Mouse (Mus musculus): ENCODE results near the gene Ctxn1. TPM values are rescaled to one million over a fixed set of nuclear protein-coding genes. Genes with fewer than 3 reads are reported as not detected.

The Ctxn1 gene
- polyA plus RNA-seq, 1 experiment from 2014 or later, result 1.5 TPM

DNA sequence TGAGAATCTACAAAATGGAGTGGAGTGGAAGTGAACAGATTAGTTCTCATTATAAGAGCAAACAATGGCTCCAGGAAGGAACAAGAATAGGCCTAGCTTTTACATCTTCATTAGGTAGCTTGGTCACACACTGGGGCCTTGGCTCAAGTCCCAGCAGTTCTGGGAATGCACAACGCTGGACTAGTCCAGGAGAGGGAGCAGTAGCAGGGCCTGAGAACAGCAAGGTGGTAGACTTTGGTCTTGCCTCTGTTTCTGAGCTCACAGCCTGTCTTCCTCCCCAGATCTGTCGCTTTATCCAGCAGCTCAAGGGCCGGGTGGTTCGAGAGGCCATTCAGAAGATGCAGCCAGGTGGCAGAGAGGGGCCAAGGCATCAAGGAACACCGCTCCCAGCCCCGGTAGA lies 5.1 kb downstream of the Ctxn1 start:
- 0 out of 2 replicates have a peak overlapping the region, but pooled peaks have one; percentile 14 for H3K9ac ChIP-seq (ENCODE audit: low read depth, low read length)
- peaks cover 26% of the 10 kb centered on the region for H3K4me1 ChIP-seq (ENCODE audit: control insufficient read depth, low read depth, low read length)
- H3K4me2 ChIP-seq (ENCODE audit: low read depth, low read length), result peak overlapping the region; percentile 92
- peak overlapping the region; percentile 98; the same call in 1 of the 2 replicates for H3K4me3 ChIP-seq (ENCODE audit: low read depth, low read length)
- ATAC-seq (ENCODE audit: low read depth), result no peak
- no peaks in the 10 kb centered on the region for H3K27me3 ChIP-seq (ENCODE audit: control insufficient read depth, insufficient read depth, low read depth, low read length)
- H3K27ac ChIP-seq (ENCODE audit: low read length), result no peak overlapping the region
- peaks cover 3% of the 10 kb centered on the region; the same call in 1 of the 2 replicates for H3K36me3 ChIP-seq (ENCODE audit: control insufficient read depth, insufficient read depth)
- H3K9me3 ChIP-seq (replicated peaks; ENCODE audit: control insufficient read depth, low read length), result no peaks in the 10 kb centered on the region
- 80% methylated on average over 6 of the region's 6 CpGs for WGBS (ENCODE audit: insufficient replicate concordance)

DNA sequence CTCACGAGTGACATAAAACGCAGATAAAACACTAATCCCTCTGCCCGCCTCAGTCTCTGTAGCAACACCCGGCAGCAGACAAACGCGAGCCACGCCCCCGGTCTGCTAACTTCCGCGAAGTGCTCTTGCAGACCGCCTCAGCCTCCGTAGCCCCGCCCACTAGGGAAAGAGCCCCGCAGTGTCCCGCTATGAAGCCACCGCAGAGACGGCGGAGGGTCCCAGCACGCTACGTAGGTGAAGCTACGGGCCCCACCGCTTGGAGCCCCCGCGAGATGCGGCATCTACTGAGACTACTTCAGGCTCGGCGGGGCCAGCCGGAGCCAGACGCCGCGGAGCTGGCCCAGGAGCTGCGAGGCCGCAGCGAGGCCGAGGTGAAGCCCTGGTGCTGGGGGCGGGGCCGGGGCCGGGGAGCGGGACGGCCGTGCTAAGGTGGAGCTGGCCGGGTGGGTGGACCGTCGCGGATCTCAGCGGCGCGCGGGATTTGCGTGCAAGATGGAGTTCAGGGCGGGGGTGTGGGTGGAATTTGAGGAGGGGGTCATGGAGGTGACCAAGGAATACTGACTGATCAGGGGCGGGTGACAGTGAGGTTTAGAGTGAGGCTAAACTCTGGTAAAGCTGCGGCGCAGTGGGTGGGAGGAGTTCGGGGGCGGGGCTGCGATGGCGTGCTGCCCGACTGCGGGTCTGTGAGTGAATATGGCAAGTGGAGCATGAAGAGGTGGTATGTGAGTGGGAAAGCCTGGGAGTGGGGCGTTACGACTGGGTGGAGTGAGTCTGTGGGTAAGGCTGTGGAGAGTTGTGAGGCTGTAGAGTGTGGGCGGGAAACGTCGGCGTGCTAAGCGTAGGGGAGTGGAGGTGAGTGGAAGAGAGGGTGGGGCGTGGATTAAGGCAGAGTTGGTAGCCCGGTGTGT lies 5.9 kb downstream of the Ctxn1 start, which contains the start of gene Snapc2:
Gene Snapc2 (plus strand): TSS at position 147 of the 908 bp plus-strand sequence.
- peaks cover 3% of the 10 kb centered on the region; the same call in 1 of the 2 replicates for H3K36me3 ChIP-seq (ENCODE audit: control insufficient read depth, insufficient read depth)
- no peaks in the 10 kb centered on the region for H3K9me3 ChIP-seq (replicated peaks; ENCODE audit: control insufficient read depth, low read length)
- H3K27ac ChIP-seq (ENCODE audit: low read length), result peak within 1 kb of the TSS; percentile 86
- WGBS (ENCODE audit: insufficient replicate concordance), result under 1% methylated on average over 69 of the region's 69 CpGs
- H3K27me3 ChIP-seq (ENCODE audit: control insufficient read depth, insufficient read depth, low read depth, low read length), result no peaks in the 10 kb centered on the region
- peak within 1 kb of the TSS; percentile 98 for H3K4me3 ChIP-seq (ENCODE audit: low read depth, low read length)
- peak within 1 kb of the TSS; percentile 97 for H3K9ac ChIP-seq (ENCODE audit: low read depth, low read length)
- peak within 1 kb of the TSS; percentile 92 for H3K4me2 ChIP-seq (ENCODE audit: low read depth, low read length)
- peaks cover 17% of the 10 kb centered on the region for H3K4me1 ChIP-seq (ENCODE audit: control insufficient read depth, low read depth, low read length)
- ATAC-seq (ENCODE audit: low read depth), result peak; percentile 93

DNA sequence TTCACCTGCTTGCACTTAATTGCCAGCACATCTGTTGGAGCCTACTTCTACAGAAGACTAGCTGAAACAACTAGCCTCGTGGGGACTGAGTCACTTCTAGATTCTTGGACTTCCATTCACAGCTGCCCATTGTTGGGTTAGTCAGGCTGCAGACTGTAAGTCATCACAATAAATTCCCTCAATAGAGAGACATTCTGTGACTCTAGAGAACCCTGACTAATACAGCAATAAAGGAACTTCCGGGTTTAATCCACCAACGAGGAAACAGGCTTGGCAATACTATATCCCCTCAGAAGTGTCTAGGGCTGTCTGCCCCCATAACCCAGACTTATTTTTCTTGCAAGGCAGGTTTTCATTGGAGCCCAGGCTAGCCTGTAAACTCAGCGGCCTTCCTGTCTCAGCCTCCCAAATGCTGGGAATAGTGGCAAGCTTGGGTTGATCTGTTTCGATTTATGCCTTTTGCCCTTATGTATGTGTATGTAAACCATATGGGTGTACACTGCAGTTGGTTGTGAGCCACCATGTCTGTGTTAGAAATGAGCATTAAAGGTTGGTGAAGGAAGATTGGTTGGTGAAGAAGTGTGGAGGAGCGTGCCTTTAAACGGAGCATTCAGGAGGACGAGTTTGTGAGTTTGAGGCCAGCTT lies 6.8 kb downstream of the Ctxn1 start:
- peak overlapping the region; percentile 97 for H3K9ac ChIP-seq (ENCODE audit: low read depth, low read length)
- H3K9me3 ChIP-seq (replicated peaks; ENCODE audit: control insufficient read depth, low read length), result no peaks in the 10 kb centered on the region
- peaks cover 17% of the 10 kb centered on the region for H3K4me1 ChIP-seq (ENCODE audit: control insufficient read depth, low read depth, low read length)
- peaks cover 3% of the 10 kb centered on the region; the same call in 1 of the 2 replicates for H3K36me3 ChIP-seq (ENCODE audit: control insufficient read depth, insufficient read depth)
- H3K27me3 ChIP-seq (ENCODE audit: control insufficient read depth, insufficient read depth, low read depth, low read length), result no peaks in the 10 kb centered on the region
- H3K4me3 ChIP-seq (ENCODE audit: low read depth, low read length), result peak overlapping the region; percentile 98
- WGBS (ENCODE audit: insufficient replicate concordance), result 33% methylated on average over 8 of the region's 8 CpGs
- 0 out of 2 replicates have a peak overlapping the region, but pooled peaks have one; percentile 12 for H3K27ac ChIP-seq (ENCODE audit: low read length)
- peak overlapping the region; percentile 92 for H3K4me2 ChIP-seq (ENCODE audit: low read depth, low read length)
- no peak for ATAC-seq (ENCODE audit: low read depth)

DNA sequence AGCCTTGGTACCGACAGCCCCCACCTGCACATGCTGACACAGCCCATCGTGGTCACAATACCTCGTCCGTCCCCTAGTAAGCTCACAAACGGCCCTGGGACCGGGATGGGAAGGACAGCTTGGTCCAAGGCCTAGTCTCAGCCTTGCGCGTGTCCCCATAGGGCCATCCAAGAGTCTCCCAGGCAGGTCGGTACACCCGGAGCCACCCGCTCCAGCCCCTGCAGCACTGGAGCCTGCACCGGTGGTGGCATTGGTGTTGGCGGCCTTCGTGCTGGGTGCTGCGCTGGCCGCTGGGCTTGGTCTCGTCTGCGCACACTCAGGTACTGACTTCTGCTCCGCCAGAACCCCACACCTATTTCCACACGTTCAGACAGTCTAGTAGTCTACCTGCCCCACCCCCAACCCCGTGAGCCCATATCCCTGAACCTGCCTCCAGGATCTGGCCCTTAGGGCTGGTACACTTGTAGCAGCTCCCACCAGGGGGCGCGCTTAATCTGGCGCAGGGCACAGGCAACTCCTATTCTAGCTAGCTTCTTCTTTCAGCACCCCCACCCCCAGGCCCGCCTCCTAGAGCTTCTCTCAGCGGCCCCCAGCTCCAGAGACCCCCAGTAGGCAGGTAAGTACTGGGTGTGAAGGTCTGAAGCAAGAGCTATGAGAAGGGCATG lies 8.6 kb downstream of the Ctxn1 start:
- Histone ChIP-seq H3K4me3 (ENCODE audit: low read depth, low read length) (no peak overlapping the region), H3K27me3 (ENCODE audit: control insufficient read depth, insufficient read depth, low read depth, low read length) (no peaks in the 10 kb centered on the region), H3K9me3 (replicated peaks; ENCODE audit: control insufficient read depth, low read length) (no peaks in the 10 kb centered on the region), H3K4me2 (ENCODE audit: low read depth, low read length) (no peak overlapping the region), H3K36me3 (ENCODE audit: control insufficient read depth, insufficient read depth) (peaks cover 11% of the 10 kb centered on the region), H3K9ac (ENCODE audit: low read depth, low read length) (no peak overlapping the region), H3K4me1 (ENCODE audit: control insufficient read depth, low read depth, low read length) (peaks cover 19% of the 10 kb centered on the region), H3K27ac (ENCODE audit: low read length) (no peak overlapping the region)
- 39% methylated on average over 26 of the region's 26 CpGs for WGBS (ENCODE audit: insufficient replicate concordance)
- no peak for ATAC-seq (ENCODE audit: low read depth)

DNA sequence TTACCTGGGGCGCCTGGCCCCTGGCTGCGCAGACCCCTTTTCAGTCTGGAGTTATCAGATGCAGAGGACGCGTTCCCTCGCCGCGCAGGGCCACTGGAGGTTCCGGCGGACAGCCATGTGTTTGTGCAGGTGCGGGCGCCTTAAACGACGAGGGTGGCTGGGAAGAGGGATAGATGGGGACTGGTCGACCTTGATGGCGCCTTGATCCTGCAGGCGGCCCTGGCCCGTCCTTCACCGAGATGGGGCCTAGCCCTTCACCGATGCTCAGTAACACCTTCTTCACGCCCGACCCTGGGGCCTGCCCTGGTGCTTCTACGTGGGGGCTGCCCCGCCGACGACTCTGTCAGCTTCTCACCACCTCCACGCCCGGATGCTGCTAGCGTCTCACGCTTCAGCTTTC lies 9.9 kb downstream of the Ctxn1 start:
- Histone ChIP-seq H3K4me1 (ENCODE audit: control insufficient read depth, low read depth, low read length) (peaks cover 18% of the 10 kb centered on the region), H3K9me3 (replicated peaks; ENCODE audit: control insufficient read depth, low read length) (no peaks in the 10 kb centered on the region), H3K4me2 (ENCODE audit: low read depth, low read length) (no peak overlapping the region), H3K36me3 (ENCODE audit: control insufficient read depth, insufficient read depth) (peaks cover 13% of the 10 kb centered on the region), H3K27ac (ENCODE audit: low read length) (no peak overlapping the region), H3K4me3 (ENCODE audit: low read depth, low read length) (no peak overlapping the region), H3K9ac (ENCODE audit: low read depth, low read length) (no peak overlapping the region), H3K27me3 (ENCODE audit: control insufficient read depth, insufficient read depth, low read depth, low read length) (no peaks in the 10 kb centered on the region)
- no peak for ATAC-seq (ENCODE audit: low read depth)
- 55% methylated on average over 29 of the region's 29 CpGs for WGBS (ENCODE audit: insufficient replicate concordance)

DNA sequence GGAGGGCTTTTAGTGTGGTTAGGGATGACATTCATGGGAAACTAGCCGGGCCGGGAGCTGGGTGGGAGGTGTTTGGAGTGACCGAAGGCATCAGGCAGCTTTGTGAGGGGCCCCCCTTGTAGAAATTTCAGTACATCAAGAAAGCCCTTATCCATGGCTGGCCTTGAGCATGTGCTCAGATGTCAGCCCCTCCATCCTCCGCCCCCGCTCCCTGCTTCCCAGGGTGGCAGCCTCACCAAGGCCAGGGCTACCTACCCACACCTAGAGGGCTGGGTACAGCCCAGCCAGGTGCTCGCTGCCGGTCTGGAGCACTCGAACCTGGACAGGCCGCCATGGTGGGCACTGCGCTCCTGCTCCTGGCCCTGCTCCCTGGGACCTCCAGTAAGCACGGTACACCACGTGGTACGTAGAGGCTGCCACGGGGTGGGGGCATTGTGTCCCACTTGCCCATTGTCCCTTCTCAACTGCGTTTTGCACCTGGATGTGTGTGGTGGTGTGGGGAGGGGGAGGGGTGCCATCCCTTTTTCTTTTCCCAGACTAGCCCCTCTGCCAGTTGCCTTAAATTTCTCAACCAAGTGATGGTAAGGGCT lies 11.0 kb downstream of the Ctxn1 start, which contains the start of gene Tgfbr3l:
Gene Tgfbr3l (plus strand): TSS at position 264 of the 590 bp plus-strand sequence.
- H3K27ac ChIP-seq (ENCODE audit: low read length), result no peak within 1 kb of the TSS
- no peaks in the 10 kb centered on the region for H3K27me3 ChIP-seq (ENCODE audit: control insufficient read depth, insufficient read depth, low read depth, low read length)
- no peak within 1 kb of the TSS for H3K4me3 ChIP-seq (ENCODE audit: low read depth, low read length)
- no peak within 1 kb of the TSS for H3K4me2 ChIP-seq (ENCODE audit: low read depth, low read length)
- H3K36me3 ChIP-seq (ENCODE audit: control insufficient read depth, insufficient read depth), result peaks cover 19% of the 10 kb centered on the region
- no peak for ATAC-seq (ENCODE audit: low read depth)
- no peaks in the 10 kb centered on the region for H3K9me3 ChIP-seq (replicated peaks; ENCODE audit: control insufficient read depth, low read length)
- H3K4me1 ChIP-seq (ENCODE audit: control insufficient read depth, low read depth, low read length), result peaks cover 12% of the 10 kb centered on the region
- H3K9ac ChIP-seq (ENCODE audit: low read depth, low read length), result no peak within 1 kb of the TSS
- 80% methylated on average over 15 of the region's 15 CpGs for WGBS (ENCODE audit: insufficient replicate concordance)

DNA sequence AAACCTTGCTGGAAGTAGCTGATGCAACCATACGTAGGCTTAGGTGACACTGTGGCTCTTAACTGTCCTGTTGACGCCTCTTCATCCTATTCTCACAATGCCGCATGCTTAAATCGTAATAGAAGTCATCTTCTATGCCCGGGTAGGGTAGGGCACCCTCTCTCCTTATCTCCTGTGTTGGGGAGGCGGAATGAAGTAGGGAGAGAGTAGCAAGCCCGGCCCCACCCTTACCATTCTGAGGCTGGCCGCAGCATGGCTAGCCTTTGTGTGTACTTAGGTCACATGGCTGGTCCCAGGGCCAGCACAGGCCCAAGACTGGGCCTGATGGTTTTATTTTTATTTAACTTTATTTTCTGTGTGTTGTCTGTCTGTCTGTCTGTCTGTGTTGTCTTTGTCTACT lies 11.8 kb downstream of the Ctxn1 start:
- Histone ChIP-seq H3K36me3 (ENCODE audit: control insufficient read depth, insufficient read depth) (peaks cover 20% of the 10 kb centered on the region), H3K9ac (ENCODE audit: low read depth, low read length) (no peak overlapping the region), H3K9me3 (replicated peaks; ENCODE audit: control insufficient read depth, low read length) (no peaks in the 10 kb centered on the region), H3K4me3 (ENCODE audit: low read depth, low read length) (no peak overlapping the region), H3K27ac (ENCODE audit: low read length) (no peak overlapping the region), H3K27me3 (ENCODE audit: control insufficient read depth, insufficient read depth, low read depth, low read length) (no peaks in the 10 kb centered on the region), H3K4me1 (ENCODE audit: control insufficient read depth, low read depth, low read length) (peaks cover 7% of the 10 kb centered on the region), H3K4me2 (ENCODE audit: low read depth, low read length) (no peak overlapping the region)
- ATAC-seq (ENCODE audit: low read depth), result 0 out of 2 replicates have a peak, but pooled peaks have one; percentile 23
- WGBS (ENCODE audit: insufficient replicate concordance), result 62% methylated on average over 8 of the region's 8 CpGs

DNA sequence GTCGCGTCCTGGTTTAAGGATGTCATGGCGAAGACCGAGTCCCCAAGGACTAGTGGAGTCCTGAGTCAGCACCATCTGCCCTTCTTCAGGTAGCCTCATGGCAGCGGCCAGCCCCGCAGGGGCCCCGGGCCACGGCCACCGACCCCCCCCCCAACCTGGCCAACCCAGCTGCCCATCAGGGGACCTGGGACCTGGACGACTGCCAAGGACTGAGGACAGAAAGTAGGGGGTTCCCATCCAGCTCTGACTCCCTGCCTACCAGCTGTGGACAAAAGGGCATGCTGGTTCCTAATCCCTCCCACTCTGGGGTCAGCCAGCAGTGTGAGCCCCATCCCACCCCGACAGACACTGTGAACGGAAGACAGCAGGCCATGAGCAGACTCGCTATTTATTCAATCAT lies 13.3 kb downstream of the Ctxn1 start:
- Histone ChIP-seq H3K4me3 (ENCODE audit: low read depth, low read length) (no peak overlapping the region), H3K27me3 (ENCODE audit: control insufficient read depth, insufficient read depth, low read depth, low read length) (no peaks in the 10 kb centered on the region), H3K9me3 (replicated peaks; ENCODE audit: control insufficient read depth, low read length) (no peaks in the 10 kb centered on the region), H3K36me3 (ENCODE audit: control insufficient read depth, insufficient read depth) (peaks cover 20% of the 10 kb centered on the region), H3K4me1 (ENCODE audit: control insufficient read depth, low read depth, low read length) (peaks cover 8% of the 10 kb centered on the region), H3K27ac (ENCODE audit: low read length) (no peak overlapping the region), H3K9ac (ENCODE audit: low read depth, low read length) (no peak overlapping the region), H3K4me2 (ENCODE audit: low read depth, low read length) (no peak overlapping the region)
- ATAC-seq (ENCODE audit: low read depth), result no peak
- 78% methylated on average over 13 of the region's 13 CpGs for WGBS (ENCODE audit: insufficient replicate concordance)
